Mouse (Mus musculus): ENCODE results near the gene Mrnip. TPM values are rescaled to one million over a fixed set of nuclear protein-coding genes. Genes with fewer than 3 reads are reported as not detected.

Mrnip gene
- polyA plus RNA-seq, 2 experiments = 16.8 to 17.6 TPM

GRCm38 (mm10) chr11:50197500-50197899, 23.3 kb downstream of the Mrnip start:
- ATAC-seq (ENCODE audit: low FRiP score, low read depth) (no peak), DNase-seq (ENCODE audit: low spot score) (no peak)
- Histone ChIP-seq H3K4me1 (ENCODE audit: control insufficient read depth, insufficient read depth, low read length) (no peaks in the 10 kb centered on the region), H3K27ac (replicated peaks; ENCODE audit: low read depth, low read length) (no peak overlapping the region), H3K9ac (ENCODE audit: low read depth, low read length, severe bottlenecking) (no peak overlapping the region), H3K9me3 (ENCODE audit: control insufficient read depth, low read length) (no peaks in the 10 kb centered on the region), H3K4me3 (replicated peaks; ENCODE audit: low read length) (no peak overlapping the region), H3K4me2 (replicated peaks; ENCODE audit: low read depth, low read length, severe bottlenecking) (no peak overlapping the region), H3K27me3 (ENCODE audit: control insufficient read depth, insufficient read depth, low read length) (no peaks in the 10 kb centered on the region), H3K36me3 (ENCODE audit: control insufficient read depth, insufficient read depth, low read length) (peaks cover 43% of the 10 kb centered on the region)
- whole genome bisulfite sequencing = 87% methylated on average over 4 of the region's 4 CpGs
- no peak for TF ChIP-seq POLR2A (IDR thresholded peaks at IDR 0.05; ENCODE audit: borderline replicate concordance, extremely low read depth, insufficient read depth, insufficient read length)

GRCm38 (mm10) chr11:50198219-50198846, 24.1 kb downstream of the Mrnip start:
- Histone ChIP-seq H3K9ac (ENCODE audit: low read depth, low read length, severe bottlenecking) (no peak overlapping the region), H3K4me2 (replicated peaks; ENCODE audit: low read depth, low read length, severe bottlenecking) (no peak overlapping the region), H3K4me1 (ENCODE audit: control insufficient read depth, insufficient read depth, low read length) (no peaks in the 10 kb centered on the region), H3K27ac (replicated peaks; ENCODE audit: low read depth, low read length) (no peak overlapping the region), H3K9me3 (ENCODE audit: control insufficient read depth, low read length) (no peaks in the 10 kb centered on the region), H3K4me3 (replicated peaks; ENCODE audit: low read length) (no peak overlapping the region), H3K36me3 (ENCODE audit: control insufficient read depth, insufficient read depth, low read length) (peaks cover 50% of the 10 kb centered on the region), H3K27me3 (ENCODE audit: control insufficient read depth, insufficient read depth, low read length) (no peaks in the 10 kb centered on the region)
- DNase-seq (ENCODE audit: low spot score) (no peak), ATAC-seq (ENCODE audit: low FRiP score, low read depth) (no peak)
- no peak for TF ChIP-seq POLR2A (IDR thresholded peaks at IDR 0.05; ENCODE audit: borderline replicate concordance, extremely low read depth, insufficient read depth, insufficient read length)
- WGBS = 83% methylated on average over 4 of the region's 5 CpGs

GRCm38 (mm10) chr11:50198916-50199315, 24.7 kb downstream of the Mrnip start:
- peaks cover 55% of the 10 kb centered on the region for H3K36me3 ChIP-seq (ENCODE audit: control insufficient read depth, insufficient read depth, low read length)
- 95% methylated on average over 2 of the region's 2 CpGs for WGBS
- H3K27ac ChIP-seq (replicated peaks; ENCODE audit: low read depth, low read length) = no peak overlapping the region
- no peak for TF ChIP-seq POLR2A (IDR thresholded peaks at IDR 0.05; ENCODE audit: borderline replicate concordance, extremely low read depth, insufficient read depth, insufficient read length)
- no peaks in the 10 kb centered on the region for H3K9me3 ChIP-seq (ENCODE audit: control insufficient read depth, low read length)
- no peak for ATAC-seq (ENCODE audit: low FRiP score, low read depth)
- H3K4me3 ChIP-seq (replicated peaks; ENCODE audit: low read length) = no peak overlapping the region
- H3K27me3 ChIP-seq (ENCODE audit: control insufficient read depth, insufficient read depth, low read length) = no peaks in the 10 kb centered on the region
- DNase-seq (ENCODE audit: low spot score) = no peak
- no peak overlapping the region for H3K4me2 ChIP-seq (replicated peaks; ENCODE audit: low read depth, low read length, severe bottlenecking)
- no peaks in the 10 kb centered on the region for H3K4me1 ChIP-seq (ENCODE audit: control insufficient read depth, insufficient read depth, low read length)
- H3K9ac ChIP-seq (ENCODE audit: low read depth, low read length, severe bottlenecking) = no peak overlapping the region

GRCm38 (mm10) chr11:50200613-50201012, 26.4 kb downstream of the Mrnip start:
- peaks cover 70% of the 10 kb centered on the region for H3K36me3 ChIP-seq (ENCODE audit: control insufficient read depth, insufficient read depth, low read length)
- no peak overlapping the region for H3K4me2 ChIP-seq (replicated peaks; ENCODE audit: low read depth, low read length, severe bottlenecking)
- DNase-seq (ENCODE audit: low spot score) (no peak), ATAC-seq (ENCODE audit: low FRiP score, low read depth) (no peak)
- no peaks in the 10 kb centered on the region for H3K27me3 ChIP-seq (ENCODE audit: control insufficient read depth, insufficient read depth, low read length)
- no peaks in the 10 kb centered on the region for H3K4me1 ChIP-seq (ENCODE audit: control insufficient read depth, insufficient read depth, low read length)
- no peak overlapping the region for H3K4me3 ChIP-seq (replicated peaks; ENCODE audit: low read length)
- no peak overlapping the region for H3K27ac ChIP-seq (replicated peaks; ENCODE audit: low read depth, low read length)
- no peak for TF ChIP-seq POLR2A (IDR thresholded peaks at IDR 0.05; ENCODE audit: borderline replicate concordance, extremely low read depth, insufficient read depth, insufficient read length)
- no peak overlapping the region for H3K9ac ChIP-seq (ENCODE audit: low read depth, low read length, severe bottlenecking)
- H3K9me3 ChIP-seq (ENCODE audit: control insufficient read depth, low read length) = no peaks in the 10 kb centered on the region
- WGBS = 79% methylated on average over 8 of the region's 8 CpGs

- no peaks in the 10 kb centered on the region for H3K9me3 ChIP-seq (ENCODE audit: control insufficient read depth, low read length)
- H3K9ac ChIP-seq (ENCODE audit: low read depth, low read length, severe bottlenecking) = no peak overlapping the region
- no peak overlapping the region for H3K4me2 ChIP-seq (replicated peaks; ENCODE audit: low read depth, low read length, severe bottlenecking)
- peaks cover 80% of the 10 kb centered on the region for H3K36me3 ChIP-seq (ENCODE audit: control insufficient read depth, insufficient read depth, low read length)
- ATAC-seq (ENCODE audit: low FRiP score, low read depth) (no peak), DNase-seq (ENCODE audit: low spot score) (no peak)
- H3K4me1 ChIP-seq (ENCODE audit: control insufficient read depth, insufficient read depth, low read length) = no peaks in the 10 kb centered on the region
- WGBS = 95% methylated on average over 3 of the region's 3 CpGs
- H3K4me3 ChIP-seq (replicated peaks; ENCODE audit: low read length) = no peak overlapping the region
- no peak overlapping the region for H3K27ac ChIP-seq (replicated peaks; ENCODE audit: low read depth, low read length)
- H3K27me3 ChIP-seq (ENCODE audit: control insufficient read depth, insufficient read depth, low read length) = no peaks in the 10 kb centered on the region
- no peak for TF ChIP-seq POLR2A (IDR thresholded peaks at IDR 0.05; ENCODE audit: borderline replicate concordance, extremely low read depth, insufficient read depth, insufficient read length)
Measured at GRCm38 (mm10) chr11:50201590-50201989, 27.3 kb downstream of the Mrnip start.
